Mouse (Mus musculus) monocyte, adult 2 months (primary cell): Measurements from ENCODE around the gene Commd7.
"Not testable (repeated sequence)": the region's sequence is repeated elsewhere in the genome, so short reads cannot be mapped to it uniquely, and the experiment has no call there.

Experiments
- DNase-seq, 2 experiments: peaks; one replicate each; pipeline ENCODE4 v3.0.0; 2022; ENCODE audit warnings: low spot score in 2 of 2, low read depth in 1 of 2

Gene Commd7

DNA sequence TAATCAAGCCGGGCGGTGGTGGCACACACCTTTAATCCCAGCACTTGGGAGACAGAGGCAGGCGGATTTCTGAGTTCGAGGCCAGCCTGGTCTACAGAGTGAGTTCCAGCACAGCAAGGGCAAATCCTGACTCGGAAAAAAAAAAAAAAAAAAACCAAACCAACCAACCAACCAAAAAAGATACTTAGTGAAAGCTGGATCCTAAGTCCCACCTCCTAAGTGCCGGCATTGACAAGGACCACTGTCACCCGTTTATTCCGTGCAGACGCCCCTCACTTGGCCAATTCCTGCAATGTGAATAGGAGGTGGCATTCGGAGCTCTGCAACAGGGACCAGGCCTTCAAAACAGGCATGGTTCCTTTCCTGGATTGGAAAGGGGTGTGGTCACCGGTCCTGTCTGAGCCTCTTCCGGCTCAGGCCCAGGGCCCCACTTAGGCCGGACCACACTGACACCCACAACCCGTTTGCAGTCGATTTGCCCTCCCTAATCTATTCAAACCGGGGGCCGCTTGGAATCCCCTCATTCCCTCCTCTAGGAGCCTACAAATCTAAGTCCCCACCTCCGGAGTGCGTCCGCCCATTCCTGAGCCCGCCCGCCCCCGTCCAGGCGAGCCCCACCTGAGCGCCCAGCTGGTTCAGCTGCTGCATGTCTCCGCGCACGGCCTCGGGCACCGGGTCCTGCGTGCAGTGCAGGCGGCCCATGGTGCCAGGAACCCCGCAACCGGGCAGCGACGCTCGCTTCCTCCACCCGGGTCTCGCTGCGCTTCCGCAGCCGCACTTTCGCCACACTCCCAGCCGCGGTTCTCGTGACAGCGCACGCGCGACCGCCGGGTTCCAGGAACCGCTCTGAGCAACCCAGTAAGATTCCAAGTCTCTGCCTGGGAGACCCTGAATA lies at the start of gene Commd7:
Gene Commd7, minus strand, starts transcription at position 806 of the 895 bp plus-strand sequence.
- peak; percentile 52 to 80 for DNase-seq

DNA sequence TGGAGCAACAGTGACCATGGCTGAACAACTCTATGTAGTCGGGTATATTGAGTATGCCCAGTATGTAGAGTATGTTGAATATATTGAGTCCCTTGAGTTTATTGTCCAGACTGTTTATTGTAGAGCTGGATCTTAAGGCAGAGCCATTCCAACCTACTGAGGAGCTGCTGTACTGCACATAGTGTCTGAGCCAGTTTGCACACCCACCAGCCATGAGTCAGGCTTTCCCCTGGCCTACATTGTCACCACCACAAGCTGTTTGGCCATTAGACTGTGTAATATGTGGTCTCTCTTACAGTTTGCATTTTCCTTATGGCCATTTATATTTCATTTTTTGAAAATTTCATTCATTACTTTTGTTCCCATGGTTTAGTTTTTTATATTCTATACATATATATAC lies 47.4 kb upstream of the Commd7 start:
- DNase-seq = no peak

DNA sequence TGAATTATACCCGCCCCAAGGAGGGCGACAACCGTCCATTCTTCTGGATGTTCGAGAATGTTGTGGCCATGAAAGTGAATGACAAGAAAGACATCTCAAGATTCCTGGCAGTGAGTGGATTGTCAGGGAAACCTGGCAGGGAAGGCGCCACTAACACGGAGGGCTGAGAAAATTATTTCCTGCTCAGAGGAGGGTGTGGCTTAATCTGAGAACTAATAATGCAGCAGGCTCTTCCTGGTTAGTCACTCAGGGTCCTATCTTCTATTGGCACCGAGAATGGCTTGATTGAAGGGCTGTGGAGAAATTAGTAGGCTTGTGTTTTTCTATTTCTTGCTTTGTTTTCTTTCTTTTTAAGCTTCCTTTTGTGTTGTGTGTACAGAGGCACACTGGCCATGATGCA lies 45.0 kb upstream of the Commd7 start:
- DNase-seq = no peak

DNA sequence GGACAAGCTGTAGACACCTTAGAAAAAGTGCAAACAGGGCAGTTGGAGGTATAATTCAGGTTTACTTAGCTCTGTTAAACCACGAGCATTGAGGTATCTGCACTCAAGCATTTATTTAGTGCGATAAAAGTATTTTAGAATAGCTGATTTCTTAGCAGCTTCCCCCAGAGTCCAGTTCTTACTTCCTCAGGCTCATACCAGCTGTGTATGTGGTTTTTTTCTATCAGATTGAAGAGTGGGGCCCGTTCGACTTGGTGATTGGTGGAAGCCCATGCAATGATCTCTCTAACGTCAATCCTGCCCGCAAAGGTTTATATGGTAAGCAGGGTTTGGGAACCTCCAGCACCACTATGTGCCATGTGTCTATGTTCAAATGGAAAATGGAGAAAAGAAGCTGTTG lies 44.4 kb upstream of the Commd7 start:
- DNase-seq = no peak

DNA sequence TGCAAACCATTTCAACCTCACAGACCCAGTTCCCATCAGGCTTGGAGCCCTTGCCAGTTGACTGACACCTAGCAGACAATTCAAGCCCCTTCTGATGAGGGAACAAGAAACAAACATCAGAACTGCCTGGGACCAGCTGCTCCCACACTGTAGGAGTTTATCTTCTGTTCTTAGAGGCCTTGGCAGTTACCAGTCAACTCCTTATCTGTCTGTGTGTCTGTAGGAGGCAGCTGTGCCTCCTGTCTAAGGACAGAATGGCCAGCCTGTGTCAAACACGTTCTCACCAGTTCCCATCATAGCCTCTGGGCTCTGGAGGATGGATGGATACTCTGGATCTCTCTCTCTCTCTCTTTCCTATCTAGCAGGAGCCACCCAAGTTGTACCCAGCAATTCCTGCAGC lies 42.8 kb upstream of the Commd7 start:
- not testable (repeated sequence) for DNase-seq

DNA sequence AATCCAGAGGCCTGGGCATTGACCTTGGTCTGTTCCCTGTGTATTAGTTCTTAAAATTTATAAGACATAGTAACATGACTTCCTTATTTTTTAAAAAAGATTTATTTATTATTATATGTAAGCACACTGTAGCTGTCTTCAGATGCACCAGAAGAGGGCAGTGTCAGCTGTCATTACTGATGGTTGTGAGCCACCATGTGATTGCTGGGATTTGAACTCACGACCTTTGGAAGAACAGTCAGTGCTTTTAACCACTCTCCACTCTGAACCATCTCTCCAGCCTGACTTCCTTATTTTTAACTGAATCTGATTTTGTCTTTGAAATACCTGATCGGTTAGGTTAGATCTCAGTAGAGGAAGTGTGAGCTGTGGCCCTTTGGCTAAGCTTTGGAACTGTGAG lies 40.0 kb upstream of the Commd7 start:
- no peak for DNase-seq

DNA sequence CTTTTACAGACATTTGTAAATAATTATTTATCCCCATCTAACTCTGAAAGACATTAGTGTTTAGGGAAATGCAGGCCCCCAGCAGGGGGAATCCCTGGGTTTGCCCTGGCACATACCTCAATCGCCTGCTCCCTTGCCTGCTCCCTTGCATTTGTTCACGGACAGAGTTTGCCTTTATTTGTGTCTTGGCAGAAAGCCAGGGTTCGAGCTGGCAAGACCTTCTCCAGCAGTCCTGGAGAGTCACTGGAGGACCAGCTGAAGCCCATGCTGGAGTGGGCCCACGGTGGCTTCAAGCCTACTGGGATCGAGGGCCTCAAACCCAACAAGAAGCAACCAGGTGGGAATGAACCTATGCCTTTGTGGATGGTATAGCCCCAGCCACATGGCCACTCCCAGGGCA lies 37.5 kb upstream of the Commd7 start:
- no peak for DNase-seq

DNA sequence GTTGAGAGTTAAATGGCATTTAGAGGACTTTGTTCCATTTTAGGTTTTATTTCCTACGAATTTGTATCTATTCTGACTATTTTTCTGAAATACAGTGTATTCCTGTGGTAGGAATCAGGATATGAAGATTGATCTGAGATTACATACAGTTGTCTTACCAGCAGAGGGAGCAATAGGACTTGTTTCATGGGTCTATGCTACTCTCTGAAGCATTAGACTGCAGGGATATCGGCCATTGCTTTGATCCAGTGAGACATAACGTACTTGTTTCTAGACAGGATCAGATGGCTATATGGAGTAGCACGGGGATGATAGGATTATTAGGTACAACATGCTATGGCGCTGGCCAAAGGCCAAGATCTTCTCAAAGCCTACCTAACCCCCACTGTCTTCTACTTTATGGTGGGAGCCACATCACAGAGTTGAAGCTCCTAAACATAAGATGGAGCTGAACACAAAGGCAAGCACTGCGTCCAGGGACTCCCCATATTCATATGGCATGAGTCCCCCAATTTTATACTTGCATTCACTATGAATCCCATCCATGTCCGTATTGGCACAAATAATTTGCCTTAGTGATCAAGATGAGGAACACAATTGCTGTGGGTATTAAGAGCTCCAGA lies 36.3 kb upstream of the Commd7 start:
- DNase-seq = no peak

DNA sequence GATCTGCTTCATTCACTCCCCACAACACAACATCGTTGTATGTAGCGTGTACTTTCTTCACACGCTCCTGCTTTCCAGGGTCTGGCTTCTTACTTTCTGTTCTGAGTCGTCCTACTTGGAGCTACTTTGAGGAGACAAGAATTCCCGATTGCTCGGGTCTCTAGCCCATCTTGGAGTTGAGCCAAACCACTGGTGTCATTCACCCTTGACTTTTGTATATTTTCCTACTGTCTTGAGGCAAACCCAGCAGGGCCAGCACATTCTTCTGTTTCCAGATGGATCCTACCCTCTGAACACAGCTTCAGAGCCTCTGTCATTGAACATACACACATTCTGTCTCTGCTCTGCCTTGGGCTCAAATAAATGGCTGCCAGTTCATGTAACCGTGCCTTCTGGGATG lies 32.8 kb upstream of the Commd7 start:
- no peak for DNase-seq

DNA sequence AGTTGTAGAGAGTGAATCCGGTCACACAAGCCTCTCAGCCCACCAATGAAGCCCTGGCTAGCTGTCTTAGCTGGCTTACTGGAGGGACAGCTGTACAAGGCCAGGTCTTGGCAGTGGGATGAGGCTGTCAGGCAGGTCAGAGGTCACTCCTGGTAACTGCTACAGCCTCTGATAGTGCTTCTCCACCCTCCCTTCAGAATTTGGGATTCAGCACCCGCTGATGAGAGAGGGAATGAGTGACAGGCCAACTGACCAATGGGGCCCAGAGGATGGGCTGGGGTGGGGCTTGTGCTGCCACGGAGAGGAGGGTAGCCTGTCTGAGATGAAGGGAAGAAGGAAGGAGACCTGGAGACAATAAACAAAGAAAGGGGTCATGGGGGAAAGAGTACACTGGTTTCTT lies 28.0 kb upstream of the Commd7 start:
- DNase-seq = no peak

DNA sequence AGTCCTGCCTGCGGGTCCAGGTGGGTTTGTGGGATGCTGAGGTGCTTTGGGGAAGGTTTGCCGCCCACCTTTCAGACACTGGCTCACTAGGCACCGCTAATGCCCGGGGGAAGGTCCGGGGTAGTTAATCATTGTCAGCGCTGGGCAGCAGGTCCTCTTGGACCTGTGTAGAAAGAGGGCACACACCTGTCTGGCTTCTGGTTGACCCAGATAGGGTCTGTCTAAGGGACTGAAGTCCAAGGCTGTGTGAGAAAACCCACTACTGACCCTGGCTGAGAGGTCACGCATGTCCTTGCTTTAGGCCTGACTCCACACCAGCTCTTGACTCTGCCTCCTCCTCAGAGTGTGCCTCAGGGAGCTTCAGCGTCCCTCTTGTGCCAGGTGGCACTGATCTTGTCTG lies 25.1 kb upstream of the Commd7 start:
- not testable (repeated sequence) for DNase-seq

DNA sequence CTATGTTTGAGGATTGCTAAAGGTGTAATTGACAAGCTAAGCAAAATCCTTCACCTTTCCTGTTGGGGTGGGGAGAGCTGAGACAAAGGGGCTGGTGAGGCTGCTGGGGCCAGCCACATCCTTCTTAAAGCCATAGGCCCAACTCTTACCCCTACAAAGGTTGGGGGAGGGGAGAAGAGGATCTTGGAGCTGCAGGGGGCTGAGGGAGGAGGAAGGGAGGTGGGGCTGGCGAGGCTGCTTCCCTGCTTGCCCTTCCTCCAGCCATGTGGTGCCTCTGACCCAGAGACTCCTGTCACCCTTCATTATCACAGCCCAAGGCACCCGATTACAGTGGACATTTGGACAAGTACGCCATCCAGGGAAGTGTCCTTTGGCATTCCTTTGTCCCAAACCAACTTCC lies 19.1 kb upstream of the Commd7 start:
- DNase-seq = no peak

DNA sequence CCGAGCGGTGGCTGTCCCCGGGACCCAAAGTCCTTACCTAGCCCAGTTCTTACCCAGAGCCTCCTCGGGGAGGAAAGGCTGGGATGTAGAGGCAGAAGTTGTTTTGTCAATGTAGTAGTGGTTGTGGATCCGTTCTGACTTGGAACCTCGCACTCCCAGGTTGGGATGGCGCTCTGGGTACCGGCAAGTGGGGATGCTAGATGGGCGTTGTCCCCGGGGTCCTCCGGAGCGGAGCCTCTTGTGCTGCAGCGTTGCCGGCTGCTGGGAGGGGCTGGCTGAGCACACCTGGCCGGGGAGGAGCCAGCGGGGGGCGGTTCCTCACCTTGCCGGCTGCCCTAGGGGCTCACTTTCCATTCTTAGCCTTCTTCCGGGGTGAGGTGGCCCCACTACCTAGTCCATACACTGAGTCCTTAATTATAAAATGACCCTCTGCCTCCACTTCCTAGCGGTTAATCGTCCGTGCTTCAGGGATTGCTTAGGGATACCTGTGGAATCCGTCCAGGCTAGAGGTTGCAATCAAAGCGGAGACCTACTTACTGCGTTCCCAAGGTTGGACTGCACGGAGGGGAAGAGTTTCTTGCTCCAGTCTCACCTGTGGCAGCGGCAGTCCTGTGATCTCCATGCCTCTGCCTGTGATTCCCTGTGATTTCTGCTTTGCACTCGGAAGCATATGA lies 17.6 kb upstream of the Commd7 start:
- no peak for DNase-seq

DNA sequence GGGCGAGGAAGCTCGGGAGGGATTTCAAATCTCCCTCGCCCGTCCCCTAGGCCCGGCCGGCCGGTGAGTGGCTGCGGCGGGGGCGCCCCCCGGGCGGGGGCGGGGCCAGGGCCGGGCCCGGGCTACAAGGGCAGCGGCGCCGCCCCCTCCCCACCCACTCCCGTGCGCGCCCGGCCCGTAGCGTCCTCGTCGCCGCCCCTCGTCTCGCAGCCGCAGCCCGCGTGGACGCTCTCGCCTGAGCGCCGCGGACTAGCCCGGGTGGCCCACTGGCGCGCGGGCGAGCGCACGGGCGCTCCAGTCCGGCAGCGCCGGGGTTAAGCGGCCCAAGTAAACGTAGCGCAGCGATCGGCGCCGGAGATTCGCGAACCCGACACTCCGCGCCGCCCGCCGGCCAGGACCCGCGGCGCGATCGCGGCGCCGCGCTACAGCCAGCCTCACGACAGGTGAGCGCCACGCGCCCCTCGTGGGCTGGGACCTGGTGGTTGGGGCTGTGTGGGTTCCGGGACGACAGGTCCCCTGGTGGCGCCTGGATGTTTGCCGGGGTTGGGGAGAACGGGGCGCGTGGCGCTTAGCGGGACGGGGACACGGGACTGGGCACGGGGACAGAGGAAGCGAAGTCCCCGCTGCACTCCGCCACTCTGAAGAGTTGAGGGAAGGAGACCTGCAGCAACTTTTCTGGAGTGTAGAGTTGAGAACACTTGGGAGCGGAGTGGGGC lies 16.9 kb upstream of the Commd7 start, which contains the start of gene Dnmt3b:
Gene Dnmt3b, plus strand, starts transcription at position 153 of the 716 bp plus-strand sequence.
- peak in 1 of 2 experiments; percentile 11 for DNase-seq

DNA sequence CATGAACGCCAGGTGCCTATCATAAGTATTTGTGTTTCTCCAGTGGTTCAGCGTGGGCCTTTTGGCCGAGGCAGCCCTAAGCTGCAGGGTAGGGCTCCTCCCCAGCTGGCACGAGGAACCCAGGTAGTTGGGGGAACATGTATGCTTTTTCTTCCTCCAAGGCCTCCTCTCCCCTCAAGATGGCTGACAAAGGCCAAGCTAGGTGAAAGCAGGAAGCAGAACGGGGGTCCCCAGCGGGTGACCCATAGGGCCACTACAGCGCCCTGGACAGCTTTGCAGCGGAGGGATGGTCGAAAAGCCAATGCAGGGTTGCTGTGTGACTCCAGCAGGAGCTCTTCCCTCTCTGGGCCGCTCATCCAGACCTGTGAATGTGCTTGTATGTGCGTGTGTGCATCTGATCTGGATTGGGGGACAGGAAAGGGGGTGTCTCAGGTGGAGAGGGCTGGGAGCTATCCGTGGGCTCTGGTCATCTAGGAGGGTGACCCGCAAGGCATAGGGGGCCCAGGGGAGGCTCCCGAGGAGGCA lies 16.3 kb upstream of the Commd7 start:
- no peak for DNase-seq

DNA sequence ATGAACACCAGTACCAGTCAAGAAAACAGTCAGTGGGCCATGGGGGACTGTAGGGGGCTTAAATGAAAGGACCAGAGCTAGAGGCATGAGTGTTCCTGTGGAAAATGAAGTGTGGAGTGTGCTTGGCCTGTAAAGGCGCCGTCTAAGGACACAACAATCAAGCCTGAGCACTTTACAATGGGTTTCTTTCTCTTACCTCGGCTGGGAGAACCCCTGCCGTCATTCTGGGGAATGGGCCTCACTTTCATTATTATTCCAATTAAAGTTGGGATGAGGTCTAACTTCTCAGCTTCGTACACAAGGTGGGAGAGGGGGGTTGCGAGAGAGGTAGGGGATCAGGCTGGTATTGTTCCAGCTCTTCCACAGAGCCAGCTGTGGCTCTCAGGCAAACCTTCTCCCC lies 10.4 kb upstream of the Commd7 start:
- no peak for DNase-seq

DNA sequence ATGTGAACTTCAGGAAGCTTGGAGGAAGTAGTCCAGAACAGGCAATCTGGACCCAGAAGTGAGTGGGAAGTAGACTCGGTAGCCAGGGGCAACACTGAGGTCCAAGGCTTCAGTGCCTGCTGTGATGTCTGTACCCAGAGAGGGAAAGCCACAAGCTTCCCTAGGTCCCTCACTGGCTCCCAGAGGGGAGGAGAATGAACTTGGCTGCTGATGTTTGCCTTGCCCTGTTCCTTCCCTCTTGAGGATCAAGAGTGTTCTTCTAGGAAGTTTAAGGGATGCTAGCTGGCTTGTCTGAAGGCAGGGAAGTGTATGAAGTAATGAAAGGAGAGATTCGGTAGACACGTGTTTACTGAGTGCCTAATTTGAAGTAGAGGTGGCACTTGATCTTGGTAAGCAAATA lies 9.9 kb upstream of the Commd7 start:
- DNase-seq = no peak

DNA sequence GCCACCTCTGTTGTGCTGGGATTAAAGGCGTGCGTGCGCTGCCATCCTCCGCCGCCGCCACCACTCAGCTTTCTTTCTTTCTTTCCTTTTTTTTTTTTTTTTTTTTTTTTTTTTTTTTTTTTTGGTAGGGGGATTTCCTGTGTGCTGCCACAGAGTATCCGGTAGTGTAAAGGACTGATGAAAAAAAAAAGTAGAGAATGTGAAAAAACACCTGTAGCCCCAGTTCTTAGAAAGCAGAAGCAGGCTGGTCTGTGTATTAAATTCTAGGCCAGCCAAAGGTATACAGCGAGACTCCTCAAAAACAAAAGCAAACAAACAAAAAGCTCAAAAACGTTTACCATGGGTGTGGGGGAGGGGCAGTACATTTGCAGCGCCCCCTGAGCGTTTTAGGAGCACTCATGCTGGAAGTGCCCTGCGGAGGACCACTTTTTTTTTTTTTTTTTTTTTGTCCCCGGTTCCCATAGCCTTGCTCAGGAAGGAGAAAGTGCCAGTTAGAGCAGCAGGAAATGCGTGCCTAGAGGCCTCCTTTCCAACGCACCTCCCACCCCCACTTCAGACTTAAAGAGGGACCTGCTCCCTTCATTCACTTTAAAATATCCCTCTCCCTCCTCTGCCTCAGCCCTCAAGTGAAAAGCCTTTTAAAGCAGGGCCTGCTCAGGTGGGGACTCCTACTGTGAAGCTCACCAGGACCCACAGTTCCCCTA lies 6.5 kb upstream of the Commd7 start:
- no peak for DNase-seq

DNA sequence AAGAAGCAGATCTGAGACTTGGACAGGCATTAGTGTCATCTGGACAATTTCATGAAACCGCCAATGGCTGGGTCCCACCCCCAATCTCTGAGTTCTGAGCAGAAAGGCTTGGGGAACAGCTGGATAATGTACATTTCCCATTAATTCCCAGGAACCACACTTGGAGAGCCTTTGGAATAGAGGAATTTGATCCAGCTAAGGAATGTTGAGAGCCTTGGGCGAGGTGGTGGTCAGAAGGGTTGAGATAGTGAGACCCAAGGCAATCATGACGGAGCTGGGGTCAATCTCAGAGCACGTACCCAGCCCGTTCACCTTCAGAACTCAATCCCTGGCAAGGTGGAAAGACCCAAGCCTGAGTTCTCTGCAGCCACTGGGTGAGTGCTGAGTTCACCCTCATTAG lies 678 bp upstream of the Commd7 start:
- no peak for DNase-seq

DNA sequence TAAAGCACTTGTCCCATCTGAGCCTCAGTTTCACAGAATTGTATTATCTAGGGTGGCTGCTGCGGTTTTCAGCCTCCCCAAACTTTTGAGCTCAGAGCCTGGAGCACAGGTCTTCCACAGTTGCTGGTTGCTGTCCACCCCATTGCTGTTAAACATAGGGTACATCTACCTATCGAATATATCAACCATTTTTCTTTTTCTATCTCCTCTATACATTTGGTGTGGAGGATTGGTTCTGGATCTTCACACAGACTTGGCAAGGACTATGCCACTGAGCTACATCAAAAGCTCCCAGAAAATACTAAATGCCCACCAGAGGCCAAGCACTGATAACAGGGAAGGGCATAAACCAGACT lies 268 bp upstream of the Commd7 start:
- DNase-seq = no peak

DNA sequence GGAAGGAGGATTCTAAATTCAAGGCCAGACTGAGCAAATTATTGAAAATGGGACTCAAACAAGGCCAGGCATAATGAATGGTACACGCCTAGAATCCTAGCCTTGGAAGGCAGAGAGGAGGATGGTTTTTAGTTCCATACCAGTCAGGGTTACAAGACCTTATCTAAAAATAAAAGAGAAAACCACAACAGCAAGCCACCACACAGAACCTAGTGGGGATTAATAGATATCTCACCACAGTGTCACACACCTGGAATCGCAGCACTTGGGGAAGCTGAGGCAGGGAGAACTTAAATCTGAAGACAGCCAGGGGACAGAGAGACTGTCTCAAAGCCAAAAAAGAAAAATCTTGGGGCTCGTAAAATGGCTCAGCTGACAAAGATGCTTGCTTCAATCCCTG lies 1.6 kb downstream of the Commd7 start:
- DNase-seq = no peak
